Mouse (Mus musculus): ENCODE results near the gene Anks1b.

Anks1b gene

GRCm38 (mm10) chr10:89902720-89903337 is 29.5 kb downstream of the Anks1b start:
- no peaks in the 10 kb centered on the region for H3K36me3 ChIP-seq (ENCODE audit: control insufficient read depth, insufficient read depth, low read length, poor library complexity, severe bottlenecking)
- DNase-seq (ENCODE audit: low read depth, low spot score): no peak
- no peaks in the 10 kb centered on the region; the same call in 1 of the 2 replicates for H3K27me3 ChIP-seq (ENCODE audit: control insufficient read depth, insufficient read depth, low read length, poor library complexity, severe bottlenecking)

GRCm38 (mm10) chr10:89911889-89912288 is 38.6 kb downstream of the Anks1b start:
- no peak for DNase-seq (ENCODE audit: low read depth, low spot score)
- no peaks in the 10 kb centered on the region for H3K36me3 ChIP-seq (ENCODE audit: control insufficient read depth, insufficient read depth, low read length, poor library complexity, severe bottlenecking)

GRCm38 (mm10) chr10:89913174-89913573 is 39.9 kb downstream of the Anks1b start:
- H3K27me3 ChIP-seq (ENCODE audit: control insufficient read depth, insufficient read depth, low read length, poor library complexity, severe bottlenecking): no peaks in the 10 kb centered on the region; the same call in 1 of the 2 replicates
- H3K36me3 ChIP-seq (ENCODE audit: control insufficient read depth, insufficient read depth, low read length, poor library complexity, severe bottlenecking): no peaks in the 10 kb centered on the region
- no peak for DNase-seq (ENCODE audit: low read depth, low spot score)

More at GRCm38 (mm10) chr10:89911889-89912288, 38.6 kb downstream of the Anks1b start:
- no peaks in the 10 kb centered on the region; the same call in 1 of the 2 replicates for H3K27me3 ChIP-seq (ENCODE audit: control insufficient read depth, insufficient read depth, low read length, poor library complexity, severe bottlenecking)

DNA sequence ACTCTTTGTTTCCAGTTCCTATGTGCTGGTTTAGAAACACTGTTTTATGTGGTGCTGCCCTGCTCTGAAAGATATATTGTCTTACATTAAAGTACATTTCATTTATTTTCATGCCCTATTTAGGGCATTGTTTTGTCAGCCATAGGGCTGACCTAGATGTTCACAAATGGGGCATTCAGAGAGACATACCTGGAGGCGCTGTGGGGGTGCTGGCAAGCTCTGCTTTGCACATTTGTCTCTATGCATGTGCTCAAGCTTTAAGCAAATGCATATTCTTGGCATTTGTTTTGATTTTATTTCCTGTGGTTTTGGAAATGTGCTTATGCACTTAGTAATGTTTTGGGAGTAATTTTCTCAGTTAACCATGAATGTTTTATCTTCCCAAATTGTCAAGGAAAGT is 43.8 kb downstream of the Anks1b start:
- no peak for DNase-seq (ENCODE audit: low read depth, low spot score)
- Histone ChIP-seq H3K36me3 (ENCODE audit: control insufficient read depth, insufficient read depth, low read length, poor library complexity, severe bottlenecking) (no peaks in the 10 kb centered on the region), H3K27me3 (ENCODE audit: control insufficient read depth, insufficient read depth, low read length, poor library complexity, severe bottlenecking) (no peaks in the 10 kb centered on the region; the same call in 1 of the 2 replicates)

GRCm38 (mm10) chr10:89921965-89922364 is 48.7 kb downstream of the Anks1b start:
- Histone ChIP-seq H3K27me3 (ENCODE audit: control insufficient read depth, insufficient read depth, low read length, poor library complexity, severe bottlenecking) (no peaks in the 10 kb centered on the region), H3K36me3 (ENCODE audit: control insufficient read depth, insufficient read depth, low read length, poor library complexity, severe bottlenecking) (no peaks in the 10 kb centered on the region)
- no peak for DNase-seq (ENCODE audit: low read depth, low spot score)

GRCm38 (mm10) chr10:89942180-89942579 is 68.9 kb downstream of the Anks1b start:
- DNase-seq (ENCODE audit: low read depth, low spot score): no peak
- H3K36me3 ChIP-seq (ENCODE audit: control insufficient read depth, insufficient read depth, low read length, poor library complexity, severe bottlenecking): no peaks in the 10 kb centered on the region
- H3K27me3 ChIP-seq (ENCODE audit: control insufficient read depth, insufficient read depth, low read length, poor library complexity, severe bottlenecking): no peaks in the 10 kb centered on the region

GRCm38 (mm10) chr10:89946636-89947349 is 73.5 kb downstream of the Anks1b start:
- no peaks in the 10 kb centered on the region for H3K27me3 ChIP-seq (ENCODE audit: control insufficient read depth, insufficient read depth, low read length, poor library complexity, severe bottlenecking)
- no peaks in the 10 kb centered on the region for H3K36me3 ChIP-seq (ENCODE audit: control insufficient read depth, insufficient read depth, low read length, poor library complexity, severe bottlenecking)
- DNase-seq (ENCODE audit: low read depth, low spot score): no peak

- Histone ChIP-seq H3K36me3 (ENCODE audit: control insufficient read depth, insufficient read depth, low read length, poor library complexity, severe bottlenecking) (no peaks in the 10 kb centered on the region), H3K27me3 (ENCODE audit: control insufficient read depth, insufficient read depth, low read length, poor library complexity, severe bottlenecking) (no peaks in the 10 kb centered on the region)
- no peak for DNase-seq (ENCODE audit: low read depth, low spot score)
Observed at GRCm38 (mm10) chr10:89974361-89974760, 101.1 kb downstream of the Anks1b start.

- H3K36me3 ChIP-seq (ENCODE audit: control insufficient read depth, insufficient read depth, low read length, poor library complexity, severe bottlenecking): no peaks in the 10 kb centered on the region
- H3K27me3 ChIP-seq (ENCODE audit: control insufficient read depth, insufficient read depth, low read length, poor library complexity, severe bottlenecking): no peaks in the 10 kb centered on the region
- DNase-seq (ENCODE audit: low read depth, low spot score): no peak
Observed at GRCm38 (mm10) chr10:89975431-89975841, 102.1 kb downstream of the Anks1b start.

DNA sequence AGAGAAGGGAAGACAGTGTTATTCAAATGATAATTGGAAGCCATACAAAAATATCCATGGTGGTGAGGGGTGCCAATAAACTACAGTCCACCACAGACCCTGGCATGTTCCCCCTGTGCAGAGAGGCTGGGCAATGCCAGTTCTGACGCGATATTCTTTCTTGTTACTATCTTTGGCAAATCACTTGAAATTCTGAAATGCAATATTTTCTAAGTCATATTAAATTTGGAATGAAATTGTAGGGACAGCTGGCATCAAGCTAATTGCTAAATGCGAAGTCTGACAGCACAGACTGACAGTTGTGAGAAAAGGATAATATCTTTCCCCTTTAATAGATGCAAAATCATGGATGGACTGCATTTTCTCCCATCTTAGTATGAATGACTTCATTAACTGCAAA is 103.3 kb downstream of the Anks1b start:
- no peak for DNase-seq (ENCODE audit: low read depth, low spot score)
- no peaks in the 10 kb centered on the region for H3K27me3 ChIP-seq (ENCODE audit: control insufficient read depth, insufficient read depth, low read length, poor library complexity, severe bottlenecking)
- no peaks in the 10 kb centered on the region for H3K36me3 ChIP-seq (ENCODE audit: control insufficient read depth, insufficient read depth, low read length, poor library complexity, severe bottlenecking)

- no peak for DNase-seq (ENCODE audit: low read depth, low spot score)
- no peaks in the 10 kb centered on the region for H3K36me3 ChIP-seq (ENCODE audit: control insufficient read depth, insufficient read depth, low read length, poor library complexity, severe bottlenecking)
Observed at GRCm38 (mm10) chr10:89994171-89994570, 120.9 kb downstream of the Anks1b start.

GRCm38 (mm10) chr10:89995621-89996428 is 122.5 kb downstream of the Anks1b start:
- no peak for DNase-seq (ENCODE audit: low read depth, low spot score)
- H3K27me3 ChIP-seq (ENCODE audit: control insufficient read depth, insufficient read depth, low read length, poor library complexity, severe bottlenecking): no peaks in the 10 kb centered on the region

More at GRCm38 (mm10) chr10:89994171-89994570, 120.9 kb downstream of the Anks1b start:
- no peaks in the 10 kb centered on the region for H3K27me3 ChIP-seq (ENCODE audit: control insufficient read depth, insufficient read depth, low read length, poor library complexity, severe bottlenecking)

DNA sequence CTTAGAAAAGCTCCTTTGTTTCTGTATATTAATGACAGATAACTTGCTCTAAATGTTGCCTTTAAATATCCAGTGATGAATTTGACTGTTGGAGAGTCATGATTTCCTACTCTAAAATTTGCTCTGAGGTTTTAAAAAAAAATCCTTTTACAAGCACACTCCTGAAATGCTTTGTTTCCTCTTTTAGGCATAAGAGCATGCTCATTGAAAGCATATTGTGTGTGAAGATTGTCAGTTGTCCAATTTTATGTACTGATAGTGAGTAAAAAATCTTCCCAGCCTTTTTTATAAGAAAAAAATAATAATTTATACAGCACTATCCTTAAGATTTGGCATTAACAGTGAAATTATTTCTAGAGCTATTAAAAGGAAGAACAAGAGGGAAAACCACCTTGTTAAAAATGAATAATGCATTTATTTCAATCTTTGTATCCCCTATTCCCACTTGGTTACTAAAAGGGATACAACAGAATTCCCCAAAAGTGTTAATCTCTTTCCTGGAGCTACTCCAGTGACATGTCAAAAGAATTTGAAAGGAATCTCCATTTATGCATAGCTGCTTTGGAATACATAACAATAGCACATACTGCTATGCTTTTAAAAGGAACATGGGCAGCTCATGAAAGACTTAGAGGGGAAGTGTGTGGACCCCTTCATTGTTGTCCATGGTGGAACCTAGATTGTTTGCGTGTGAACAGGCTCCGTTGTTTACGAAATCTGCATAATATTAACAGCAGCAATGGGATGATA is 130.8 kb downstream of the Anks1b start:
- DNase-seq (ENCODE audit: low read depth, low spot score): no peak
- Histone ChIP-seq H3K36me3 (ENCODE audit: control insufficient read depth, insufficient read depth, low read length, poor library complexity, severe bottlenecking) (no peaks in the 10 kb centered on the region), H3K27me3 (ENCODE audit: control insufficient read depth, insufficient read depth, low read length, poor library complexity, severe bottlenecking) (no peaks in the 10 kb centered on the region)

More at GRCm38 (mm10) chr10:89995621-89996428, 122.5 kb downstream of the Anks1b start:
- no peaks in the 10 kb centered on the region for H3K36me3 ChIP-seq (ENCODE audit: control insufficient read depth, insufficient read depth, low read length, poor library complexity, severe bottlenecking)

DNA sequence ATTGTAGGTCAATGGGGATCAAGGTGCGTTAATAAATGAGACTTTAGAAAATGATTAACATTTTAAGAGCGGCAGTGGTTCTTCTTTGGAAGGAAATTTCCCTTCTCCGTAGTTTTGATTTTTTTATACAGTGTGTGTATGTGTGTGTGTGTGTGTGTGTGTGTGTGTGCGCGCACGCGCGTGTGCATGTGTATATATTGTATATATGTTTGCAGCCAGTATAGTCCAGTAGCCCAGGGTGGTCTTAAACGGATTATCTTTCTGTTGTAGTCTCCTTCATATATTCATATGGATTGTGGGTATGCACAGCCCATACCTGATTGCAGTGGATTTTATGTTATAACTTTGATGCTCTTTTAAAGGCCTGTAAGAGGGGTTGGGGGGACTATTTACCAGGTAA is 131.6 kb downstream of the Anks1b start:
- Histone ChIP-seq H3K36me3 (ENCODE audit: control insufficient read depth, insufficient read depth, low read length, poor library complexity, severe bottlenecking) (no peaks in the 10 kb centered on the region), H3K27me3 (ENCODE audit: control insufficient read depth, insufficient read depth, low read length, poor library complexity, severe bottlenecking) (no peaks in the 10 kb centered on the region)
- no peak for DNase-seq (ENCODE audit: low read depth, low spot score)

Measured in splenic B cell, adult 2 months (primary cell).